Mouse (Mus musculus) bone marrow macrophage, adult 2 months (primary cell): ENCODE results near the gene Alpl. TPM values are rescaled to one million over a fixed set of nuclear protein-coding genes. Genes with fewer than 3 reads are reported as not detected.

Experiments
- H3K27ac ChIP-seq: 2 replicates; pipeline ENCODE4 v1.5.1; 2012; ENCODE audit warnings: low read depth, low read length; ENCODE audit not compliant: insufficient read depth
- H3K4me1 ChIP-seq: 2 replicates; pipeline ENCODE4 v1.6.1; 2012; ENCODE audit warnings: low read length; ENCODE audit not compliant: control insufficient read depth, insufficient read depth
- H3K4me3 ChIP-seq: 2 replicates; pipeline ENCODE4 v1.5.1; 2012; ENCODE audit warnings: mild to moderate bottlenecking, low read length, moderate library complexity; ENCODE audit not compliant: insufficient read depth
- CTCF ChIP-seq: IDR thresholded peaks from 2 replicates; pipeline ENCODE4 v1.5.1; 2012; ENCODE audit warnings: low read depth, mild to moderate bottlenecking, low read length, moderate library complexity
- POLR2A ChIP-seq: IDR thresholded peaks from 2 replicates; pipeline ENCODE4 v1.6.1; 2012; ENCODE audit warnings: mild to moderate bottlenecking, low read depth, low read length, borderline replicate concordance
- polyA plus RNA-seq: library from polyadenylated mRNA; stranded (reverse); fragments of >200 nt; gene quantifications from 2 replicates; pipeline ENCODE4 v1.2.4, GENCODE M21; 2012; ENCODE audit not compliant: missing spikeins, insufficient read depth, insufficient read length

Alpl gene
- polyA plus RNA-seq, 1 experiment: 0.21 TPM

GRCm38 (mm10) chr4:137762886-137763285 lies 33.3 kb downstream of the Alpl start:
- Histone ChIP-seq H3K27ac (no peak overlapping the region), H3K4me3 (no peak overlapping the region), H3K4me1 (no peaks in the 10 kb centered on the region)
- TF ChIP-seq POLR2A: no peak
- TF ChIP-seq CTCF: no peak

GRCm38 (mm10) chr4:137754446-137754845 lies 41.7 kb downstream of the Alpl start:
- Histone ChIP-seq H3K4me3 (no peak overlapping the region), H3K27ac (no peak overlapping the region), H3K4me1 (no peaks in the 10 kb centered on the region)
- TF ChIP-seq CTCF (no peak), POLR2A (no peak)

DNA sequence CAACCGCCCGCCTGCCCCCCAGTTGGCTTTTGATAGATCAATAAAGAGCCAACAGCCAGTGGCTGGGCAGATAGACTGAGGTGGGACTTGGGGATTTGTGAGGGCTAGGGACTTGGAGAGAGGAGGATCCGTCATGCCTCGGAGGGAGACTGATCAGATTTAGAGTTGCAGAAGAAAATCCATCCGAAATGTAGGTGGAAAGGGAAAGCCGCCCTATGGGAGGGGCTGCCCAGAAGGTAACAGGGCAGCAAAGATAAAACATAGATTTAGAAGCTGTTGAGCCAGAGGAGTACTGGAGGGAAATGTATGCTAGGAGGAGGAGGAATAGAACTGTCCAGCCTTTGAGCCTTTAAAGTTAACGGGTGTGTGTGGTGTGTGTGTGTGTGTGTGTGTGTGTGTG lies 43.0 kb downstream of the Alpl start:
- no peaks in the 10 kb centered on the region for H3K4me1 ChIP-seq
- H3K27ac ChIP-seq: no peak overlapping the region
- TF ChIP-seq CTCF (no peak), POLR2A (no peak)
- no peak overlapping the region for H3K4me3 ChIP-seq

DNA sequence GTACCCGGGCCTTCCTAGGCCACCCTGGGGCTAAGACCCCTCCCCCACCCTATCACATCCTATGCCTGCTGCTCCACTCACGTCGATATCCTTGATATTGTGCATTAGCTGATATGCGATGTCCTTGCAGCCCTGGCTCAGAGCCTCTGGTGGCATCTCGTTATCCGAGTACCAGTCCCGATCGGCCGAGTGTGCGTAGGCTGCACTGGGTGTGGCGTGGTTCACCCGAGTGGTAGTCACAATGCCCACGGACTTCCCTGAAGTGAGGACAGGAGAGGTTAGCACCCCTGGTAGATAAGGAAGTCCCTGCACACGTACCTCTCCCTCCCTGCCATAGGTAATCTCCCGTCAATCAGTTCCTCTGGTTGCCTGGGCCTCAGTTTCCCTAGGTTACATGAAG lies 43.7 kb downstream of the Alpl start:
- TF ChIP-seq CTCF: no peak
- no peak for TF ChIP-seq POLR2A
- Histone ChIP-seq H3K4me3 (no peak overlapping the region), H3K27ac (no peak overlapping the region), H3K4me1 (no peaks in the 10 kb centered on the region)

GRCm38 (mm10) chr4:137751717-137752116 lies 44.5 kb downstream of the Alpl start:
- Histone ChIP-seq H3K4me1 (no peaks in the 10 kb centered on the region), H3K27ac (no peak overlapping the region), H3K4me3 (no peak overlapping the region)
- TF ChIP-seq POLR2A (no peak), CTCF (no peak)

GRCm38 (mm10) chr4:137751310-137751709 lies 44.9 kb downstream of the Alpl start:
- TF ChIP-seq POLR2A (no peak), CTCF (no peak)
- H3K4me3 ChIP-seq: no peak overlapping the region
- no peaks in the 10 kb centered on the region for H3K4me1 ChIP-seq
- no peak overlapping the region for H3K27ac ChIP-seq

DNA sequence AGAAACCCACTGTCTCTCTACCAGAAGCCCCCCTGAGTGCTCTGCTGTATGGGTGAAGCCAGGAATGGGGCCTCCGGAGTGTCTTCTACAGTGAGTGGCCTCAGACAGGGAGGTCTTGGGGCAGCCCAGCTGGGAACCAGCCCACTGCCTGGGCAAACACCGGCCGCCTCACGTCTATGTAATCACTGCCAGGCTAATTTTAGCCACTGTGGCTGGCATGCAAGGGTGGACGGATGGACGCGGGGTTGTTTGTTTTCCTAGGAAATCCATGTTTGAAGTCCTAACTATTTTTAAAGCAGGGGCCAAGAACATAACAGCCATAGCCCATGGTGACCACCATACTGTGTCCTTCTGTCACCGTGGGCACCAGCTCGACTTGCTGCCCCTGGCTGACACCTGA lies 46.1 kb downstream of the Alpl start:
- no peaks in the 10 kb centered on the region for H3K4me1 ChIP-seq
- no peak overlapping the region for H3K4me3 ChIP-seq
- H3K27ac ChIP-seq: no peak overlapping the region
- TF ChIP-seq CTCF: no peak
- no peak for TF ChIP-seq POLR2A

- TF ChIP-seq CTCF (no peak), POLR2A (no peak)
- Histone ChIP-seq H3K27ac (no peak overlapping the region), H3K4me1 (no peaks in the 10 kb centered on the region), H3K4me3 (no peak overlapping the region)
Measured at GRCm38 (mm10) chr4:137749680-137750079, 46.5 kb downstream of the Alpl start.

DNA sequence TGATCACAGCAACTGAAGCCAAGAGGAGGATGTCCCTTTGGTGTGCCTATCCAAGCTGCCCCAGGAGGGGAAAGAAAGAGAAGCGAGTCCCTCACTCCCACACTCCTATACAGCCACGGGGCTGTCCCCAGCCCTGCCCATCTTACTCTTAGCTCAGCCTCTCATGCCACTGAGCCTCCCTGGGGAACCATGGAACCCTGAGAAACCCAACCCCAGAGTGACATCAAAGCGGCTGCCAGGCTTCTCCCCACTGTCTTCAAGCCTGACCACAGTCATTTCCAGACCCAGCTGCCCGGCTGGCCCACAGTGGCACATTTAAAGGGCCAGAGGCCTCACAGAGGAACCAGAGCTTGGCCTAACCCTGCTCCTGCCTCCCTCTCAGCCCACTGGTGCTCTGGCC lies 47.5 kb downstream of the Alpl start:
- Histone ChIP-seq H3K4me1 (no peaks in the 10 kb centered on the region), H3K4me3 (no peak overlapping the region), H3K27ac (no peak overlapping the region)
- TF ChIP-seq CTCF: no peak
- no peak for TF ChIP-seq POLR2A

DNA sequence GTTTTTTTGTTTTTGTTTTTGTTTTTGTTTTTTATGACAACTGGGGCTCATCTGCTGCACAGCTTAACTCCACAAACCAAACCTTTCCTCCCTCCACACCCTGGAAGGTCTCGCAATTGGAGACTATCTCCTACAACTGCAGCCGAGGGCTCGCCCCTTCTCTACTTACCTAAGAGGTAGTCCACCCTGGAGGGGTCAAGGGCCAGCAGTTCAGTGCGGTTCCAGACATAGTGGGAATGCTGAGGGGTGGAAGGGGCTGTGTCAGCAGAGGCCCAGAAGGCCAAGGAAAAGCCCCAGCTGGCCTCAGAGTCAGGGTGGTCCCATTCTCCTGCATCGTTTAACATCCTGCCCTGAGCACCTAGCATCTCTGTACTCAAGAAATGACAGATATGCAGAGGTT lies 48.6 kb downstream of the Alpl start:
- no peak overlapping the region for H3K4me3 ChIP-seq
- no peak overlapping the region for H3K27ac ChIP-seq
- no peaks in the 10 kb centered on the region for H3K4me1 ChIP-seq
- TF ChIP-seq POLR2A: no peak
- TF ChIP-seq CTCF: no peak

DNA sequence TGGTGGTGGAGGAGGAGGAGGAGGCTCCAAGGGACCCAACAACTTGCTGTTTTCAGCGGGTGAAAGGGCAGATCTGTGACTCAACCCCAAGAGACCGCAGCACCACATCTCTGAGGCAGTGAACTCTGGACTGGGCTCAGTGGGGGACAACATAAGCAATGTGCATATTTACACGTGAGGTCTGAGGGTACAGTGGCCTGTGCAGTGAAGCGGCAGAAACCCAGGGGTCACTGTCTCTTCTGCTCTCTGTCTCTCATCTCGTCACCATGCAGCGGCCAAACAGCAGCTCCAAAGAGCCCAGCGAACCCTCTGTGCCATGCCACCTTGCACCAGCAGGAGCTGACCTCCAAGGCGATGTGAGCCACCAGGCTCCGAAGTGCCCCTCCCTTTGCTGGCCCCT lies 49.1 kb downstream of the Alpl start:
- Histone ChIP-seq H3K4me1 (no peaks in the 10 kb centered on the region), H3K27ac (no peak overlapping the region)
- no peak for TF ChIP-seq POLR2A
- TF ChIP-seq CTCF: no peak

More for the DNA sequence above, 49.1 kb downstream of the Alpl start:
- no peak overlapping the region for H3K4me3 ChIP-seq
